Mouse (Mus musculus): ENCODE measurements around the gene Plcb3.

The Plcb3 gene

DNA sequence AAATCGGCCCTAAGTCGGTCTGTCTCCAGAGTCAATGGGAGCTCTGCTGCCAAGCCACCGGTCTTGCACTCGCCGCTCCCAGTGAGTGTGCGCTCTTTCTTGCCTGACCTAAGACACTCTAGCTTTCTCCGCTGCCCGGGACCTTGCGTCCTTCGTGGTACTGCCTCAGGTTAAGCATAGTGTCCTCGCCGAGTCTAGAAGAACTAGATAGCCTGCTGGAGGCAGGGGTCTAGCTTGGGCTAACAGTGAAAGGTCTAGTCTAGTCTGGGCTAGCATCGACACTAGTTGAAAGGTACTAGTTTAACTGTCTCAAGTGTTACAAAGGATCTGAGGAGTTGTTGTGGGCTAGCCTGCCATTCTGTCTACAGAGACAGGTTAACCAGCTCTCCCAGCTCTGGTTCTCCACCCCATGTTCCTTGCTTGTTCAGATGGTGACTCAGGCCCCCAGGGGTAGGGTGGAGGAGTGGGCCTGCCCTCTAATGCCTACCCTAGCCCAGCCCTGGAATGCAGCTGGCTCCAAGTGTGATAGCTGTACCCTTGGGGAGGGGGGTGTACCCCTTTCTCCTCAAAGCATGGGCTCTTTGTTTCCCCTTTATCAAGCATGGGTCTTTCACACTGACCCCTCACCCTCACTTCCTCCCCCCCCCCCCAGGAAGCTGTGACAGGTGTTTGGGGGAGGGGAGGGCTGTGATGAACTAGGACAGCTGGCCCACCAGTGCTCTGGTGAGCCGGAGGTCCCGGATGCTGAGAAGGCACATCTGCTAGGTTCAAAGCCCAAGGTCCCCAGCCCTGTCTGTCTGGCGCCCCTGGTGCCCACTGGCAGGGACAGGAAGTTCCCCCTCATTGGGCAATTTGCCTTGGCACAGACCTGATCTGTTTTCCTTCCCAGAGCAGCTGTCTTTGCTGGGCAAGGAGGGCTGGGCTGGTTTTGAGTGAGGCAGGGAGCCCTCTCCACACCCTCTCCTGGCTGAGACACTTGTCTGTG, at the start of gene Plcb3:
Gene Plcb3, minus strand, starts transcription at position 934 of the 985 bp plus-strand sequence.
- DNase-seq (ENCODE audit: extremely low read depth, low read depth, low spot score): no peak

DNA sequence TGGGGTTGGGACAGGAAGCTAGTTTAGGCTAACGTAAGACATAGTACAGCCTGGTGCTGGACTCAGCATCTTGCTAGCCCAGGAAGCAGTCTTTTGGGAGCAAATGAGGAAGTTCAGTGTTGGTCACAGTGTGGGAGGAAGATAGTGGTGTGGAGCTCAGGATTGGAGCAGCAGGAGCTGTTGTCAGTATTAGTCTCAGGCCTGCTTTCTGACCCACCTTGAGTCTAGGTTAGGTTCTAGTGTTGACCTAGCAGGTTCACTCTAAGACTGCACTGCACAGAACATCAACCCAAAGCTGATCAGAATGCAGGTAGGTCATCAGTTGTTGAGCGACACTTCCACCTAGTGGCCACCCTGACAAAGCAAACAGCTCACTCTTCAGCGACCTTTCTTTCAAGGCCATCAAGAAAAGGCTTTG, 44.0 kb upstream of the Plcb3 start:
- DNase-seq (ENCODE audit: extremely low read depth, low read depth, low spot score): no peak

- no peak for DNase-seq (ENCODE audit: extremely low read depth, low read depth, low spot score)
Measured at GRCm38 (mm10) chr19:7019191-7019590, 42.9 kb upstream of the Plcb3 start, which contains the start of gene Fermt3. TSS of gene Fermt3 (minus strand) at chr19:7019469.

DNA sequence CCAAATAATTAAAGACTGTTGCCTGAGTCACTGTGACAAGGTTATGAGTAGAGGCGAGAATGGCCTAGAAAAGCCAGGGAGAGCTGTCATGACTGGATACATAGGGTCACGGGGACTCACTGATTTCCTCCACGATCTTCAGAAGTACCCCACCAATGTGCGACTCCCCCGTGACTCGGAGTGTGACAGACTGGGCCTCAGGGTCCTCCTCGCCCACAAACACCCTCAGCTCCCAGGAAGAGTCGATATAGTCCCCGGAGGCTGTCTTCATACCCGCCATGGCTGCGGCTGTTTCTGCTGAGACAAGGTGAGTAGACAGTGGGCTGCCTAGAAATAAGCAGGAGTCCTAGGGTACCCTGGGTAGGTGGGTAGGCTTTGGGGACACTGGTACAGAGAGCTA, 42.3 kb upstream of the Plcb3 start:
- DNase-seq (ENCODE audit: extremely low read depth, low read depth, low spot score): no peak

GRCm38 (mm10) chr19:7017541-7018457, 41.5 kb upstream of the Plcb3 start:
- DNase-seq (ENCODE audit: extremely low read depth, low read depth, low spot score): no peak

GRCm38 (mm10) chr19:7014481-7015135, 38.3 kb upstream of the Plcb3 start:
- no peak for DNase-seq (ENCODE audit: extremely low read depth, low read depth, low spot score)

GRCm38 (mm10) chr19:7013984-7014383, 37.7 kb upstream of the Plcb3 start:
- no peak for DNase-seq (ENCODE audit: extremely low read depth, low read depth, low spot score)

DNA sequence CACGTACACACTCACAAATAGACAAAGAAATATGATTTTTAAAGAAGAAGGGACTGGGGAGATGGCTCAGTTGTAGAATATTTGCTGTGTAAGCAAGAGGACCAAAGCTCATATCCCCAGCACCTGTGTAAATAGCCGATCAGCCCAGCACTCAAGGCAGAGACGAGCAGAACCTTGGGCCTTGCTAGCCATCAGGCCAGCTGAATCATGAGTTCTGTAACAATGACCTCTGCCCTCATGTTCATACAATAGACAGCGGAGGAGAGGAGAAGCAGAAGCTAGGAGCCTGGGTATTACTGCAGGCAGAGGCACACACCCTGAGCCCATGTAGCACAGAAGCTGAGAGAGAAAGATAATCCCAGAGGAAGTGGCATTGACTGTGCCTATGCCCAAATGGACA, 36.2 kb upstream of the Plcb3 start:
- no peak for DNase-seq (ENCODE audit: extremely low read depth, low read depth, low spot score)

- no peak for DNase-seq (ENCODE audit: extremely low read depth, low read depth, low spot score)
Measured at GRCm38 (mm10) chr19:7006892-7007593, 30.8 kb upstream of the Plcb3 start.

- no peak for DNase-seq (ENCODE audit: extremely low read depth, low read depth, low spot score)
Measured at GRCm38 (mm10) chr19:6999360-7000063, 23.2 kb upstream of the Plcb3 start.

DNA sequence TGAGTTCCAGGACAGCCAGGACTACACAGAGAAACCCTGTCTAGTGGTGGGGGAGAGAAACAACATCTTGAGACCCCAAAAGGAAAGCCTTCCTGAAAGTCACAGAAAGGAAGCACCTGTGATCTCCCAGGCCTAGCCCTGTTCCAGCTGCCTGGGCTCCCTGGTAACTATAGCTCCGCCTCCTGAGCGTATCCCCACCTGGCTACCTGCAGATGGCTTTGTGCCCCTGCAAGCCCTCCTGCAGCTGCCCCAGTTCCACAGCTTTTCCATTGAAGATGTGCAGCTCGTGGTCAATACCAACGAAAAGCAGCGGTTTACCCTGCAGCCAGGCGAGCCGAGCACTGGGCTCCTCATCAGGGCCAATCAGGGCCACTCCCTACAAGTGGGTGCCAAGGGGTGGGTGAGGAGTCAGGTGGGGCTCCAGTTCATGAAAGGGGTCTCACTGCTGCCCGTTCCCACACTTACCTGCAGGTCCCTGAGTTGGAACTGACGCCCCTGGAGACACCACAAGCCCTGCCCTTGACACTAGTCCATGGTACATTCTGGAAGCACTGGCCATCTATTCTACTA, 21.5 kb upstream of the Plcb3 start:
- DNase-seq (ENCODE audit: extremely low read depth, low read depth, low spot score): no peak

DNA sequence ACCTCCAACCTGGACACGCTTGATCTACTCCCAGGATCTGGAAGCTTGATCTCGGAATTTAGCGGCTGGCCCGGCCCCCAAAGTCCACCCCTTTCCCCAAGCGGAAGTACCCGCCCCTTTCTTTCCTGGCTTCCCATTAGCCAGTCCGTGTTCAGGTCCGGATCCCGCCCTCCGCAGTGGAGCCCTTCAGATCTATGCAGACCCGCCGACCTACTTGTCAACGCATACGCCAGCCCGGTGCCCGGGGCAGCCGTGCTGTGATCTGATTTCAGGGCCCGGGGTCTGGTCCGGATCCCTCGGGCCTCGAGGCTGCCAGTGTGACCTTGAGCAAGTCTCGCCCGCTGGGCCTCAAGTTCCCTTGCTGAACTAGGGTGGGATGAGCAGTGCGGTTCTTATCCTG, 19.7 kb upstream of the Plcb3 start, which contains the start of the genes Nudt22 and Trpt1:
Gene Nudt22, minus strand, starts transcription at position 112 of the 400 bp plus-strand sequence.
Gene Trpt1, plus strand, starts transcription at position 126 of the 400 bp plus-strand sequence.
- no peak for DNase-seq (ENCODE audit: extremely low read depth, low read depth, low spot score)

- no peak for DNase-seq (ENCODE audit: extremely low read depth, low read depth, low spot score)
Measured at GRCm38 (mm10) chr19:6995255-6995991, 19.2 kb upstream of the Plcb3 start.

DNA sequence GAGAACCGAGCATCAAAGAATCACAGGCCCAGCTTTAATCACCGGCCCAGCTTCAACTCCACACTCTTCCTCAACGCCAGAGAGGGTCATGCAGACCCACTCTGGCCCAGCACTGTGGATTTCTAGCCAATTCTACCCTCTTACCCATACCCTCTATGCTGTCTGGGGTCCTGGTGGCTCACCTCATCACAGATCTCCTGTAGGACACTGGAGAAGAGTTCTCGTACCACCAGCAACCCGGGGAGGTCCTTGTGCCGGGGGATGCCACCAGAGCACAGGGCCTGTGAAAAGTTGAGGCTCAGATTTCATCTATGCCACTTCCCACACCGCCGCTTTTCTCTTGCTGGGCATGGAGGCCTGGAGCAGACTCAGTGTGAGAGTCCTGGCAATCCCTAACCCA, 18.2 kb upstream of the Plcb3 start:
- no peak for DNase-seq (ENCODE audit: extremely low read depth, low read depth, low spot score)

DNA sequence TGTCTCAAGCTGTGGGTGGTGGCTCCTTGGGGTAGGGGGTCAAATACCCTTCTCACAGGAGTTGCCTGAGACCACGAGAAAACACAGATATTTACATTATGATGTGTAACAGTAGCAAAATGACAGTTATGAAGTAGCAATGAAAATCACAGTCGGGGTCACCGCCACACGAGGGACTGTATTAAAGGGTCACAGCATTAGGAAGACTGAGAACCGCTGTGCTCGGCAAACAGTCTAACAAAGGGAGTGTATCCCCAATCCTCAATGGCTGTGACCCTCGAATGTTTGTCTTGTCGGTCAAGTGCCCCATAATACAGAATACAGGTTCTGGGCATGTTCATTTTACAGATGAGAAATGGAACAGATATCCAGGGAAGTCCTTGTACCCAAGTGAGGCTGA, 17.7 kb upstream of the Plcb3 start:
- DNase-seq (ENCODE audit: extremely low read depth, low read depth, low spot score): no peak

- no peak for DNase-seq (ENCODE audit: extremely low read depth, low read depth, low spot score)
Measured at GRCm38 (mm10) chr19:6993011-6993770, 16.9 kb upstream of the Plcb3 start.

DNA sequence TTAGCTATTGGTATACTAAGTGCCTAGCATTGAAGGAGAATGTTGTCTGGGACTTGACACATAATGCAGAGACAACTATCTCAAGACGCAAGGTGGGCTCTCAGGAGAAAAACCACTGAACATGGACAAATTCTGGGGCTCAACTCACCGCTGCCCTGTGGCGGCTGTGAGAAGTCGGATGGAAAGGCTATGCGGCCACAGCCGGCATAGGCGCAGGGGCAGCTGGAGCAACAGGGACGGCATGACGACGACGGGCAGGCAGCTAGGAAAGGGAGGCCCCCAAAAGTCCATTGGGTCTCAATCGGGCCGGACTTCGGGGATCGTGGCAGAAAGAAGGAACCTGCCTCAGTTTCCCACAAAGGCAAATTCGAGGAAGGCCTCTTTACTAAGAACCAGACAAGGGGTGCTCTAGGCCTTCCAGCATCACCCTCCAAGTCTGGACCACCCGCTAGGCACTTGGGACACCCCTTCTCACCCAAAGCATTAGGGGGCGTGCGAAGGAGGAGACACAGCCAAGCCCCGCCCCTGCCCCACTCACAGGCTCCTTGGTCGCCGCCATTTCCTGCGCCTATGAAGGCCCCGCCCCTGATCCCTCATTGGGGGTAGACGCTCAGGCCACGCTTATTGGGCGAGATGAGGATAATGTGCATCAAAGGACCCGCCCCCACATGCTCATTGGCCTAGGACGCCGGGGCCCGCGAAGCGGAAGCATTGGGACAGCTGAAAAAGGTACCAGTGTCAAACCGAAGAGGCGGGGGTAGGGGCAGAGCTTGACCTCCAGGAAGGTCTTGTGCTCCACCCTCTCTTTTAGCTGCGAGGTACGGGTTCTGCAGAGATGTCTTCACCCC, 16.0 kb upstream of the Plcb3 start, which contains the start of gene Dnajc4:
Gene Dnajc4, minus strand, starts transcription at position 562 of the 848 bp plus-strand sequence.
- peak; percentile 81 for DNase-seq (ENCODE audit: extremely low read depth, low read depth, low spot score)

Data from fat pad, adult 2 months (tissue).